Mouse (Mus musculus): ENCODE data around the gene Cadps.

Gene Cadps

DNA sequence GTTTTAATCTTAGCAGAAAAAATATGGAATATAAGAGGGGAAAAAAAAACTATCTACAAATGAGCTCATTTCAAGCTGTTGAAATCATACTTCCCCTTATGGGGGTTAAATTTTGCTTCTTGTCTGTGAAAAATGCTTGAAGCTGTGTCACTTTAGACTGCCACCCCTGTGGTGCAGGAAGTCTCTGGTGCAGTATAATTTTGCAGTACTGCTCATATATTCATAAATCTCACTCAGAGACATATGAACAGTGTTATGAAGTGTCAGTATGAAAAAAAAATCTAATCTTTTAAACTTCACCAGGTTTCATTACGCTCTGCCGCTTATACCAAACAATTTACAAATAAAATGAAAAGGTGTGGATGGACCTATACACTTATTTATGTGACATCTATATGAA is 445.6 kb downstream of the Cadps start:
- POLR2A ChIA-PET, result no interaction called here
- CTCF ChIA-PET, result no interaction called here

DNA sequence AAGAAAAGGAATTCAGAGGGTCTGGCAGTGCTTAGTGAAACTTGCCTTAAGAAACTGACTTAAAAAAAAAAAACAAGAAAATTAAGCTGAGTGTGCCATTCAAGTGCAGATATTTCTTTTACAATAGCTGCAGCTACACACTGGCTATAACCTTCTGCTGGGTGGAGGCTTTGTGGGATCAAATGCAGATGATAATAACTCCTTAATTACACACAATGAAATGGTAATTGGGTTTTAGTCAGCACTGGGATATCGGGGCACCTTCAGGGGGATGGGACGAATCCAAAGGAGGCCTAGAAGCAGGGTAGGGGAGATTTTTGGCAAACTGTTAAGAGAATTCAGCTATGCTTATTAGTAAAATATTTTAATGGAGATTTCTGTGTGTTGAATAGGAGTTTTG is 447.4 kb downstream of the Cadps start:
- ChIA-PET CTCF (interaction anchor here in 1 of 4 experiments (0.6 kb wide), 1 partner anchor 185 kb away, joined by 3 read pairs; no protein-coding TSS in a partner anchor), POLR2A (interaction anchor here in 1 of 4 experiments (1.1 kb wide), 1 partner anchor 14 kb away, joined by 3 read pairs; no protein-coding TSS in a partner anchor)

DNA sequence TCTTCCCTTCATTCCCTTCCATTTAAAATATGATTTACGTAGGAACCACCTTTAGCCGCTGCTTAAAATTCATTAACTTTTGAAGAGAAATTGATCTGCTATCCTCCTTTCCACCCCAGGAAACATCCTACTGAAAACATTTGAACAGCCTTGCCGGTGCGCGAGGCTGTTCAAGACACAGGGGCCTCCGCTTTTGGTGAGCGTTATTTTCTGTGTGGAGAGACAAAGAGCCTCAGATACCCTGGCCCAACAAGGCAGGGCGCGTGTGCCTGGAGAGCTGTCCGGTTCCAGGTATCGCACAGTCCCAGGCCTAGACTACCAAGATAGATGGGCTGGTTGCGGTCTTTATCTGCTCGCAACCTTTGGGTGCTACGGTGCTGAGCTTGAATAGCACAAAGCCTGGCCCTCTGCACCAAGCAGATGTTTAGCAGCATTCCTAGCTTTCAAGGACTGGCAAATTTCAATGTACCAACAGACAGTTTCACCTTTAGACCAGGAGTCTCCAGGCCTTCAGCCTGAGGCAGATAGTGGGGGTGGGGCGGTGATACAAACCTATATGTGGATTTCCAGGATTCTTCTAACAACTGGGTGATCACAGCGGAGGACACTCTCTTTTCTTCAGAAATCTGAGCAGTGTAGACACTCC is 472.5 kb downstream of the Cadps start:
- CTCF ChIA-PET, result interaction anchor here in 1 of 4 experiments (0.5 kb wide), 1 partner anchor 96 kb away, joined by 3 read pairs; no protein-coding TSS in a partner anchor

DNA sequence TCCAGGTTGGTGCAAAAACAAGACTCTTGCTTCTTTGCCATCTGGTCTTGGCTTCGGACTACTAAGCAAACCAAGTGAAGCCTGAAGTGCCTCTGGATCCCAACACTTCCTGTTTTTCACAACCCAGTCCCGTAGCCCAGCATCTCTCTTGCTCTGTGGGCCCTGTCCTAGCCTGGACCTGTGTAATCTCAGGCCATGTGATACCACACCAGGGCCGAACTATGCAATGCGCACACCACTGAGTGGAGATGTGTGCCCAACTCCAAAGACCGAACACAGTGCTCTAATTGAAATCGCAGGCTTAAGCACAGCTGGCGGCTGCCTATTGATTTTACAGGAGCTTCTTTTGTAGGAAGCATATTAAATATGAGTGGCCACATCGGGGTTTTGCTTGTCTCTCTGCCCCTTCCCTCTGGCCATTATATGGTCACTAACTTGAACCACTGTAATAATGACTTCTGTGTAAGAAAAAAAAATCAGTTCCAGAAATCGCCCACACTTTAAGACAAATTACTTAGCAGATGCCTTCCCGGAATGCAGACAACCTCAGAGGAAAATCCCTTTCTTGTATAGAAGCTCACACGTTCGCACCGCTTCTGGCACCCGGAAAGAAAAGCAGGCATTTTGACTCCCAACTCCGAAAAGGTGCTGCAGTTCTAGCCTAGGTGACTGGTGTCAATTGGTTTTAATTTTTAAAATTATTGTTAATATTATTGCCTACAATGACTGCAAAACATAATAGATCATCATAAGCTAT is 473.4 kb downstream of the Cadps start:
- POLR2A ChIA-PET, result interaction anchor here in 1 of 4 experiments (0.7 kb wide), 1 partner anchor 202 kb away, joined by 3 read pairs; no protein-coding TSS in a partner anchor
- CTCF ChIA-PET, result interaction anchor here in 1 of 4 experiments (0.5 kb wide), 1 partner anchor 95 kb away, joined by 3 read pairs; no protein-coding TSS in a partner anchor

More for the DNA sequence above, 472.5 kb downstream of the Cadps start:
- POLR2A ChIA-PET, result interaction anchor here in 1 of 4 experiments (1.4 kb wide), 1 partner anchor 9 kb away, joined by 3 read pairs; no protein-coding TSS in a partner anchor

DNA sequence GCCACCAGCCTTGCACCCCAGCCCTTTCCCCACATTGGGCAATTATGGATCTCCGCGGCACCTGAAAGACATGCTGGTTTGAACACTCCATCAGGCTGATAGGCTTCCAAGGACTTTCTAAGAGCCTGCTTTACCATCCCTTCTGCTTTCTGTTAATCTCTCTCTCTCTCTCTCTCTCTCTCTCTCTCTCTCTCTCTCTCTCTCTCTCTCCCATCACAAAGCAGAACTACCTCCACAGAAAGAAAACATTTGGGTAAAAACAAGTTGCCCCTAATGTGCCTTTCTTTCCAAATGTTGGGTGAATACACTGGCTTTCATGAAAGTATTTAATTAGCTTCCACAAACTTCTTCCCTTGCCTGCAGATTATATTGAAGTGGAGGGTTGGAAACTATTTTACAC is 474.8 kb downstream of the Cadps start, which contains the start of gene Fezf2:
Fezf2 (minus strand) TSS at position 101 of the 400 bp plus-strand sequence.
- POLR2A ChIA-PET, result no interaction called here
- CTCF ChIA-PET, result interaction anchor here in 1 of 4 experiments (0.6 kb wide), 1 partner anchor 50 kb away, joined by 3 read pairs; no protein-coding TSS in a partner anchor

DNA sequence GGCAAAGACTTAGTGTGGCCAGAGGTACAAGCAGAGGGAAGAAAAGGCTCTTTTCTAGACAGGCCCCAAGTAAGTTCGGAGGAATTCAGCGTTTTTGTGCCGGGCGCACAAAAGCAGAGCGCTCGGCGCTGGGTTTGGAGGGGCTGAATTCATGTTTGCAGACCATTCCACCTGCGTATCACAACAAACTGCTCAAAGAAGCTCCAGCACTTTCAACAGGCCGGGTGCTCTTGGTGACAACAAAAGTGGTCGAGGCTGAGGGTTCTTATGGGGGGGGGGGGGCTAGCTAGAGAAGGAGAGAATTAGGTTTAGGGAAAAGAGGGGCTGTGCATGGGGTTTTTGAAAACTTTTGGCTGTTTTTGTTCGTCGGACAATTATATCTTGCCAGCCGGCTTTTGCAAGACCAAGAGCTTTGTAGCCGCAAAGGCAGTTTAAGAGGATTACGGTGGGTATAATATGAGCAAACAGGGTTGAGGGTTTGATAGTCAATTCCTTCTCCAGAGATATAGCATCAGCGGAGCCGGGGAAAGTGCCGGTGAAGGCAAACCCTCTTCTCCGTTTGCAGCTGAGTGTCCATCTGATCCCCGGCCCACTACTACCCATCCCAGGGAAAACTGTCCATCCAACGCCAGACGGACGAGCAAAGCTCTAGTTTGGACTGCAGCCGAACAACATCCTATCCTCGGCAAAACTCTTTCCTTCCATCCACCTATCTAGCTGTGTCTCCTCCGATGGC is 475.8 kb downstream of the Cadps start:
- POLR2A ChIA-PET, result interaction anchor here (0.6 to 1.7 kb wide), 7 partner anchors 9 to 830 kb away, joined by 3 to 10 read pairs (median 3); no protein-coding TSS in a partner anchor
- CTCF ChIA-PET, result interaction anchor here in 3 of 4 experiments (0.5 to 0.7 kb wide), 3 partner anchors 9 to 206 kb away, joined by 3 to 4 read pairs (median 3); no protein-coding TSS in a partner anchor

DNA sequence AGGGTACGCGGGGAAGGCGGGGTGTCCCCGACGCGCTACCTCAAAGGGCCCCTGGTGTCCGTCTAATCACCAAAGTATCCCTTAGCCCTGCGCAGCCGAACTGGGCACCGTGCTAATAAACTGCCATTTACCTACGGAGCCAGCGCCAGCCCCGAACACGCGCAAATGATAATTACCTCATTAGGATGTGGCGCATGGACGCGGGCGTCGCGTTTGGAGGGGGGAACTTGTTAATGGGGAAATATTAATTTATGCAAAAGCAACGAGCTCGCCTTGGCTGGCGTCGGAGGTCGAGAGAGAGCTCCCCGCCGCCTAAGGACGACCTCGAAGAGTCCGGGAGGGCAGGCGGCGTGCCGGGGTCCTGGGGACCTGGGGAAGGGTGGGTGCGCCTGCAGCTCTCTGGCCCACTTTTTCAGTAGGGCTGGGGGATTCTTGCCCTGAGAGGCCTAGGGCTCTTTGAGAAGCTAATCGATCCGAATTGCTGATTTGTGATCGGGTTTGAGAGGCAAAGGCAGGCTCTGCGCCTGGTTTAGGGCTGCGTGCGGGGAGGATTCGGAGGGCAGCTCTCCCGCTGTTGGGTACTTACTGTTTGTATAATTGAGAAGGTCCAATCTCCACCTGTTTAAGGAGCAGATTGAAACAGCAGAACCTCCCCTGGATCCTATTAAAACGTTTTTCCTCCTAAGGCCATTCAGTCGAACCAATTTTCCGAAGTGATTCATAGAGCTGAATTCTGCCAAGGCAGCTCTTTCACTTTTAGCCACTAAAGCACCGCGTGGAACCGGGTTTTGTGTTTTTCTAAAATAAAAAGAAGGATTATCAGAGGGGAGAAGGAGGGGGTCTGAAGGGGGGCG is 476.6 kb downstream of the Cadps start:
- POLR2A ChIA-PET, result interaction anchor here (0.6 to 1.7 kb wide), 8 partner anchors 8 to 830 kb away, joined by 3 to 10 read pairs (median 3); no protein-coding TSS in a partner anchor
- CTCF ChIA-PET, result interaction anchor here in 2 of 4 experiments (0.5 to 0.7 kb wide), 2 partner anchors 52 to 206 kb away, joined by 3 to 4 read pairs; no protein-coding TSS in a partner anchor

DNA sequence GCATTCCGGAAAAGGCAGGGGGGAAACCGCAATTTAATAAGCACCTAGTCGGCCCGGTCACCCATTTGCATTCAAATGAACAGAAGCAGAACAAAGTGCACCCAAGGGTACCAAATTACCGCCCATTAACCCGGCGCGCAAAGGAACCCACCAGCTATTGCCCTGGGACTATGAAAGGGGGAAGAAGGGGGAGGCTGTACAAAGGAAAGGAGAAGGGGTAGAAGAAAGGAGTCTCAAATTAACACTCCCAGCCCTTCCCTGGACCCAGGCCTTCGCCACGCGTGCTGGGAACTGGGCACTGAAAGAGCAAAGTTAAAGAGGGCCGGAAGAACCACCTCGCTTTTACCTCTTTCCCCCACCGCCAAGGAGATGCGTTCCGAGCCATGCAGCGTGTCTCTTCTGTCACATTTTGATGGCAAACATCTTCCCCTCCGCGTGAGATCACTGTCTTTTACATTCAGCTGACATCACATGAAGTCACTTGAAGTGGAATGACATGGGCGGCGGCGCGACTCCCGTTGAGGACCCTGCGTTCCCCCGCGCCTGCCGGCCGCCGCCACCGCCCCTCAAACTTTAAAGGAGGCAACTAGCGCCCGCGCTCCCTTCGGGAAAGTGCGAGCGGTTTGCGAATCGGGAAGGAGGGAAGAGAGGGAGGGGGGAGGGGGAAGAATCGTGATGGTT is 477.5 kb downstream of the Cadps start:
- ChIA-PET POLR2A (interaction anchor here in 2 of 4 experiments (0.6 to 1.4 kb wide), 4 partner anchors 7 to 1668 kb away, joined by 3 read pairs; no protein-coding TSS in a partner anchor), CTCF (interaction anchor here in 1 of 4 experiments (1.1 kb wide), 1 partner anchor 10 kb away, joined by 3 read pairs; no protein-coding TSS in a partner anchor)

DNA sequence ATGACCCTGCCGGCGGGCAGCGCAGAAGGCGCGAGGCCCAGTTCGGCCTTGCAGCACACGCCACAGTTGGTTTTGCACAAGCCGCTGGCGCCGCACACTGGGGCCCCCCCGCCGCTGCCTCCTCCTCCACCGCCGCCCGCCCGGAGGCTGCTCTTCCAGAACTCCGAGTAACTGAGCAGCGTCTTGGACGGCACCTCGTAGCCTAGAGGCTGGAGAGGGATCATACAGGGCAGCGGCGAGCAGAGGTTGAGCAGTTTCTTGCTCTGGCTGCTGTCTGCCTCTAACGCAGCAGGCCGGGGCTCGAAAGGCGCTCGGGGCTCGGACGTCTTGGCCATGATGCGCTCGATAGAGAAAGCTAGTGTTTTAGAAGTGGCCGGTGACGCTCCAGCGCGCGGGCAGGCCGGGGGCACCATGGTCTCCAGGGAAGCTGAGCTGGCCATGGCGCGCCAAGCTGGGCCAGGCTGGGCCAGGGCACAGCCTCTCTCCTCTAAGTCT is 478.1 kb downstream of the Cadps start:
- CTCF ChIA-PET, result interaction anchor here in 1 of 4 experiments (1.1 kb wide), 1 partner anchor 10 kb away, joined by 3 read pairs; no protein-coding TSS in a partner anchor
- POLR2A ChIA-PET, result interaction anchor here in 2 of 4 experiments (0.9 to 1.6 kb wide), 3 partner anchors 11 to 478 kb away, joined by 3 to 4 read pairs (median 4); partner anchors contain the start of genes 3830406C13Rik (in 1 of the 2) and Cadps (in 1 of the 2)

DNA sequence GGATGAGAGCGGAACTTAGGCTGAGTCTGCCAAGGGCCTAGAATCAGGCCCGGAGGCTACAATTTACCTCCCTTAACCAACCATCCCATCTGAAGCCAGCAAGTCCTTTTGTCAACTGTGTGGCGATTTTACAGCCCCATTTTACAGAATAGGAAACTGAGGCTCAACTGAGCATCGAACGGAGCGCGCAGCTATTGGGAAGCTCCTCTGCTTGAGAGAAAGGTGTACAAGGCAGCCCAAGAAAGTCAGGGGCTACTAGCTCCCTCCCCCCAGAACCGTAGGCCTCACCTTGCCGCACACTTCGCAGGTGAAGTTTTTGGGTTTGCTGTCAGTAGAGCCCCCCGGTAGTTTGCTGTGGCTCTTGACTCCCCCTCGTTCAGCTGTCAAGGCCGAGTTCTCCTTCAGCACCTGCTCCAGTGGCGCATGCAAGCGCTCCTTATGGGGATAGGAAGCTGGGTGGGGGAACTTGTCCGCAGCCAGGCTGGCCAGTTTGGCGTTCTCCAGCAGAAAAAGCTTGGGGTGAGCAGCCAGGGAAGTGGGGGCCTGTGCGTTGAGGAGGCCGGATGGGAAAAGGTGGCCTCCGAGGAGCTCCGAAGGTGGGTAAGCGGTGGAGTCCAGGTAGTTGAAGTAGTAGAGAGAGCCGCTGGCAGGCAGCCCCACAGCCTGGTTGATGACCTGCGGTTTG is 478.7 kb downstream of the Cadps start:
- CTCF ChIA-PET, result interaction anchor here in 1 of 4 experiments (1.1 kb wide), 1 partner anchor 9 kb away, joined by 3 read pairs; no protein-coding TSS in a partner anchor
- POLR2A ChIA-PET, result interaction anchor here in 2 of 4 experiments (0.9 to 1.6 kb wide), 4 partner anchors 12 to 479 kb away, joined by 3 to 4 read pairs (median 4); partner anchors contain the start of genes 3830406C13Rik (in 1 of the 2) and Cadps (in 1 of the 2)

DNA sequence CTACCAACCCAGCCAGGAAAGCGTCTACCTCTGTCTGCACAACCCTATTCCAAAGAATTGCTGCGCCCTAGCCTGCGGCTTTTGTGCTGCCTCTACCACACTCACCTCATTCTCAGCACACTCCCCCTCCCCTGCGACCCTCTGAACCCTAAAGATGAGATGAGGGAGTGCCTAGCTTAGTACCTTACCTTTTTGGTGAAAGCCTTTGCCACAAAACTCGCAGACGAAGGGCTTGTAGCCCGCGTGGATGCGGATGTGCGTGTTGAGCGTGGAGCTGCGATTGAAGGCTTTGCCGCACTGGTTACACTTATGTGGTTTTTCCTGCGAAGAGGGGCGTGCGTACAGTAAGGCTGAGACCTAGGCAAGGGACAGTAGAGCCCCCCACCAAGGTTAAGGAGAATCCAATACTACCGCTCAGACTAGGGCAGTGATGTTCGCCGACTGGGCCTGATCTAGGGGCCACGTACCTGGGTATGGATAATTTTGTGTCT is 479.4 kb downstream of the Cadps start:
- ChIA-PET POLR2A (interaction anchor here in 2 of 4 experiments (0.9 to 1.6 kb wide), 5 partner anchors 9 to 480 kb away, joined by 3 to 4 read pairs (median 4); partner anchors contain the start of genes 3830406C13Rik (in 1 of the 2) and Cadps (in 1 of the 2)), CTCF (no interaction called here)

DNA sequence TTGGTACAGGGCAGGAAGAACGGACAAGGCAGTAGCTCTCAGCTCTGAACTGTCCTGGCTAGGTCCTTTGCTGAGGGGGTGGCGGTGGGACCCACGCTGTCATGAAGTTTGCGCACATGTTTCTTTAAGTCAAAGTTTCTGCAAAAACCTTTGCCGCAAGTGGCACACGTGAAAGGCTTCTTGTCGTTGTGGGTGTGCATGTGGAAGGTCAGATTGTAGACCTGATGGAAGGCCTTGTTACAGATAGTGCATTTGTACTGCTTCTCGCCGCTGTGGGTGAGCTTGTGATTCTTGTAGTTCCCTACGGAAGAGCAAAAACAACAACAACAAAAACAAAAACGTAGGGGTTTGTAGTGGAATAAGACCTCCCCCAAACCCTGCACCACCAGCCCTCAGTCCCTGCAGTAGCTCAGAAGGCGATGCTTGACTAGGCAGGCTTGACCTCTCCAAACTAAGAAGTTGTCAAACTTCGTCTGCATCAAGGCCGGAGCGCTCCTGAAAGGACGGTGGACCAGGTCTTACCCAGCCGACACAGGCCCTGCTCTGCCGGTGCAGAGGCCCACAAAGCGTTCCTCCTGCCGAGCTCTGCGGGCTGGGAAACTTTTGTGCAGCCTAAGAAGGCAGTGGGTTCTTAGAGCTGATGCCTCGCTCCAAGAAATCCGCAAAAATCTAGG is 480.3 kb downstream of the Cadps start:
- POLR2A ChIA-PET, result interaction anchor here in 1 of 4 experiments (0.6 to 1.7 kb wide), 7 partner anchors 8 to 704 kb away, joined by 3 to 5 read pairs (median 4); partner anchors contain the start of genes 3830406C13Rik and Gm49355
- CTCF ChIA-PET, result interaction anchor here in 1 of 4 experiments (0.6 kb wide), 1 partner anchor 47 kb away, joined by 4 read pairs; no protein-coding TSS in a partner anchor

DNA sequence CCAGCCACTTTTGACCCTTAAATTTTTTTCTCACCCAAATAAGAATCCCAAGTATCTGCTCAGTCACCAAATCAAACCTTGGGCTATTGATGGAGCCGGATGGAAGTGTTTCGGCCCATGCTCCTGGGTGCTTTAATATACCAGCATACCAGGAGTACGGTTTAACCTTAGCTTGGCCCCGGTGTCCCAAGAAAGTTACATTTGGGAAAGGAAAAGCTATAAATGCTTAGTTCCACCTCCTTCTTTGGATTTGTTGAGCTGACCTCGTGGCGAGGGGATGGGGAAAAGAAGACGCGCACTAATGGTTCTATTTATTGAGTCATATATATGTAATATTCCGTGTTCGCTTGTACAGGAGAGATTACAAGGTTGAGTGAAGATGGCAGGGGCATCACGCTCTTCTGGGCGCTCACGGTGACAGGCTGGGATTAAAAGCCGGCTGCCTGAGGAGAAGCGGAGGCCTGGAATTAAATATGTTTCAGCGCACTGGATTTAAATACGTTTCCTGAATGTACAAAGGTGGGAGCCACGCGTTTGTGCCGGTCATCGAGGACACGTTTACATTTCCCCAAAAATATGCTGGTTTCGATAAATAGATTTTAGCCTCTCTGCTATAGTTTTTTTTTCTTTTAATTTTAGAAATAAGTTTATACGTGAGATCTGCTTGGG is 481.0 kb downstream of the Cadps start:
- POLR2A ChIA-PET, result interaction anchor here in 2 of 4 experiments (0.5 to 1.7 kb wide), 5 partner anchors 7 to 670 kb away, joined by 3 to 5 read pairs (median 3); partner anchors contain the start of genes 3830406C13Rik (in 1 of the 2) and Gm49355 (in 1 of the 2)
- CTCF ChIA-PET, result no interaction called here

DNA sequence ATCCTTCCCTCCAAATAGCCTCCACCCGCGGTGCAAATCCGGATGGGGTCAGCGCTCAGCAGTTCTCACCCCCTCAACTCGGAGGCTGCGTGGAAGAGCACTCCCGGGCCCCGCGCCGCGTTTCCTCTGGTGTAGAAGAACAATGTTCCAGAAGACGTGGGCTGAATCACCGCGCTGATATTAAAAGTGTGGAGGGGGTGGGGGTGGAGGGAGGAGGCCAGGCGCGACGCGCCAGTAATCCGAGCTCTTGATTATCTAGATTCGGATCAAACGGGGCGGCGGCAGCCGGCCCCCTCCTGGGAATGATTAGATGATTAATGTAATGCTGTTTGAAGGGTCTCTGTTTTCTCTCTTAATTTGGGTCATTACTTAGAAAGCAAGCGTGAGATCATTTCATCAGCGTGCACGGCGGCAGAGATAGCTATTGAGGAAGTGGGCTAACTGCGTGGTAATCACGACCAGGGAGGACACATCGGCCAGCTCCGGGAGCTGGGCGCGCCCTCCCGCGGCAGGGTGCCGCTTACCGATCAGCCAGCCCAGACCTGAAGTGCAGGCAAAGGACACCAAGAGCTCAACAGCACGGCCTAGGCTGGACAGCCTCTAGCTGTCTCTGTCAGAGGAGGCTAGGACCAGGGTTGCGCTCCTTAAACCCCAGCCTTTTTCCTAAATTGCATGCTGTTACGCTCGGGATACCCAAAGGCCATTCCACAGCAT is 481.6 kb downstream of the Cadps start:
- ChIA-PET CTCF (no interaction called here), POLR2A (interaction anchor here in 3 of 4 experiments (0.5 to 1.7 kb wide), 9 partner anchors 9 to 1865 kb away, joined by 3 to 5 read pairs (median 3); partner anchors contain the start of genes 3830406C13Rik (in 2 of the 3), Gm49355 (in 1 of the 3) and Ptprg (in 1 of the 3))
